Comparison of ENCODE assay signal across 9 mouse cellular contexts in genomic region chr2:28654295-28654694, GRCm38 (mm10). TPM values are rescaled to one million over a fixed set of nuclear protein-coding genes. Genes with fewer than 3 reads are reported as not detected.
A peak's percentile ranks its signal among the peaks of the same experiment; 100 is the strongest.
DNase-seq lines count a peak whose midpoint lies in the region; ATAC-seq and TF ChIP-seq lines count a peak whose summit lies in the region.
"Had no signal": no experiment of that assay in that cellular context is flagged by ENCODE, and none has a peak within 500 bp of the region (broad histone marks: within the 10 kb centered on the region; RNA-seq: fewer than 3 reads in every experiment).

No protein-coding gene starts in this region.

- DNase-seq in ES-CJ7 (ENCODE audit: low read depth, low spot score) = peak; percentile 65
- DNase-seq in embryo, embryonic 11 days = peak; percentile 38
- DNase-seq in left cerebral cortex, adult 11 months (ENCODE audit: low spot score) = no peak
- DNase-seq in left cerebral cortex, postnatal 36 days (ENCODE audit: low spot score in 2 of 2) = no peak
- DNase-seq in ovary, adult 18-20 months (ENCODE audit: low spot score) = no peak

- peak; percentile 68 for TF ChIP-seq CTCF in intestine, postnatal 0 days (IDR thresholded peaks at IDR 0.05; ENCODE audit: low read depth)

- peaks cover 28% of the 10 kb centered on the region for H3K36me3 ChIP-seq in intestine, postnatal 0 days (ENCODE audit: control insufficient read depth, insufficient read depth)
- peaks cover 9% of the 10 kb centered on the region for H3K36me3 ChIP-seq in intestine, embryonic 15.5 days

- no peak overlapping the region for H3K9ac ChIP-seq in intestine, postnatal 0 days (ENCODE audit: low read depth, low read length)
- H3K9ac ChIP-seq in intestine, embryonic 15.5 days = no peak overlapping the region
- H3K9ac ChIP-seq: limb, embryonic 12.5 days had no signal

- no peak overlapping the region for H3K27ac ChIP-seq in intestine, postnatal 0 days (ENCODE audit: low read depth, low read length)
- H3K27ac ChIP-seq in intestine, embryonic 15.5 days = no peak overlapping the region
- H3K27ac ChIP-seq: limb, embryonic 12.5 days had no signal

- no peak overlapping the region for H3K4me2 ChIP-seq in intestine, postnatal 0 days (replicated peaks; ENCODE audit: low read depth)
- no peak overlapping the region for H3K4me2 ChIP-seq in intestine, embryonic 15.5 days (replicated peaks)
- H3K4me2 ChIP-seq: limb, embryonic 12.5 days had no signal

- intact Hi-C loops in left cerebral cortex, postnatal 36 days (cut with DNase I) = no loop called here

- H3K4me3 ChIP-seq in intestine, postnatal 0 days (ENCODE audit: low read depth, low read length) = no peak overlapping the region
- no peak overlapping the region for H3K4me3 ChIP-seq in intestine, embryonic 15.5 days (replicated peaks)
- H3K4me3 ChIP-seq: limb, embryonic 12.5 days had no signal

- ATAC-seq in intestine, postnatal 0 days = no peak
- no peak for ATAC-seq in intestine, embryonic 15.5 days
- peak; percentile 65; the same call in 1 of the 2 replicates for ATAC-seq in megakaryocyte-erythroid progenitor cell, adult 5-6 weeks (replicated peaks; ENCODE audit: low FRiP score, low TSS enrichment, poor library complexity, severe bottlenecking)

- 69% methylated on average over 2 of the region's 2 CpGs for WGBS in intestine, postnatal 0 days
- 70% methylated on average over 2 of the region's 2 CpGs for WGBS in intestine, embryonic 15.5 days

- no peaks in the 10 kb centered on the region for H3K27me3 ChIP-seq in intestine, postnatal 0 days (replicated peaks; ENCODE audit: control insufficient read depth, insufficient read depth, low read length)
- no peaks in the 10 kb centered on the region for H3K27me3 ChIP-seq in intestine, embryonic 15.5 days (replicated peaks)
- H3K27me3 ChIP-seq: limb, embryonic 12.5 days had no signal

- H3K4me1 ChIP-seq in intestine, postnatal 0 days (replicated peaks; ENCODE audit: control insufficient read depth, insufficient read depth, low read length) = no peaks in the 10 kb centered on the region
- no peaks in the 10 kb centered on the region for H3K4me1 ChIP-seq in intestine, embryonic 15.5 days (replicated peaks)
- H3K4me1 ChIP-seq: limb, embryonic 12.5 days had no signal

- no peaks in the 10 kb centered on the region for H3K9me3 ChIP-seq in intestine, postnatal 0 days (ENCODE audit: control insufficient read depth)
- no peaks in the 10 kb centered on the region for H3K9me3 ChIP-seq in intestine, embryonic 15.5 days
- H3K9me3 ChIP-seq: limb, embryonic 12.5 days had no signal

RNA-seq across cellular contexts. Expression of gene Tsc1, which starts 13.3 kb away (rescaled TPM):
- 6.5 and 8.2 TPM in 2 replicates for polyA plus RNA-seq in intestine, postnatal 0 days (2015; fragmentation: Nextera tagmentation; extraction: Ambion mirVana)
- polyA plus RNA-seq in intestine, embryonic 15.5 days (2015; fragmentation: Nextera tagmentation; extraction: Ambion mirVana) = 16.2 and 16.6 TPM in 2 replicates
- total RNA-seq in megakaryocyte-erythroid progenitor cell, adult 5-6 weeks (2014; fragmentation: Nextera tagmentation) = 20.1 and 32.0 TPM in 2 replicates
- total RNA-seq in megakaryocyte-erythroid progenitor cell, adult 5-6 weeks (2017) = 10.9 and 24.3 TPM in 2 replicates
- 10 to 100 TPM; 48.4 to 60.7 TPM for total RNA-seq in left cerebral cortex, postnatal 36 days (2021)

RNA-seq across cellular contexts. Expression of gene Gfi1b, which starts 32.5 kb away (rescaled TPM):
- 0.34 TPM in 1 of 2 replicates, not detected in the other for polyA plus RNA-seq in intestine, postnatal 0 days (2015; fragmentation: Nextera tagmentation; extraction: Ambion mirVana)
- 1.1 and 1.5 TPM in 2 replicates for polyA plus RNA-seq in intestine, embryonic 15.5 days (2015; fragmentation: Nextera tagmentation; extraction: Ambion mirVana)
- total RNA-seq in megakaryocyte-erythroid progenitor cell, adult 5-6 weeks (2014; fragmentation: Nextera tagmentation) = 331 and 332 TPM in 2 replicates
- 91.3 and 113 TPM in 2 replicates for total RNA-seq in megakaryocyte-erythroid progenitor cell, adult 5-6 weeks (2017)
- total RNA-seq in left cerebral cortex, postnatal 36 days (2021) = not detected

RNA-seq across cellular contexts. Expression of gene Spaca9, which starts 45.2 kb away (rescaled TPM):
- 0.60 and 0.86 TPM in 2 replicates for polyA plus RNA-seq in intestine, postnatal 0 days (2015; fragmentation: Nextera tagmentation; extraction: Ambion mirVana)
- polyA plus RNA-seq in intestine, embryonic 15.5 days (2015; fragmentation: Nextera tagmentation; extraction: Ambion mirVana) = 1.0 and 1.2 TPM in 2 replicates
- 2.7 TPM in 1 of 2 replicates, not detected in the other for total RNA-seq in megakaryocyte-erythroid progenitor cell, adult 5-6 weeks (2014; fragmentation: Nextera tagmentation)
- total RNA-seq in megakaryocyte-erythroid progenitor cell, adult 5-6 weeks (2017) = not detected in 2 replicates
- total RNA-seq in left cerebral cortex, postnatal 36 days (2021) = not detected

RNA-seq across cellular contexts. Expression of gene Ak8, which starts 45.7 kb away (rescaled TPM):
- polyA plus RNA-seq in intestine, postnatal 0 days (2015; fragmentation: Nextera tagmentation; extraction: Ambion mirVana) = 0.16 TPM in 1 of 2 replicates, not detected in the other
- polyA plus RNA-seq in intestine, embryonic 15.5 days (2015; fragmentation: Nextera tagmentation; extraction: Ambion mirVana) = 0.44 and 0.48 TPM in 2 replicates
- total RNA-seq in megakaryocyte-erythroid progenitor cell, adult 5-6 weeks (2014; fragmentation: Nextera tagmentation) = 1.2 TPM in 1 of 2 replicates, not detected in the other
- total RNA-seq in megakaryocyte-erythroid progenitor cell, adult 5-6 weeks (2017) = not detected in 2 replicates
- total RNA-seq in left cerebral cortex, postnatal 36 days (2021) = 1 to 10 TPM; 1.6 to 1.7 TPM

Comparison
In these comparisons a context has a peak if more than half of its experiments do, and no peak if none do; other contexts are left out.
1. DNase-seq: peak in ES-CJ7 (single experiment) and embryo, embryonic 11 days (single experiment); none in left cerebral cortex, adult 11 months (single experiment), left cerebral cortex, postnatal 36 days (0 of 2) and ovary, adult 18-20 months (single experiment).
2. RNA of gene Gfi1b, which starts 32.5 kb away (total RNA-seq): 91.3 to 332 TPM in megakaryocyte-erythroid progenitor cell, adult 5-6 weeks; not detected in left cerebral cortex, postnatal 36 days; every median in the first group is over 10 times any median in the second.